Mouse (Mus musculus): ENCODE results near the gene Drd4. TPM values are rescaled to one million over a fixed set of nuclear protein-coding genes. Genes with fewer than 3 reads are reported as not detected.

The Drd4 gene
- polyA plus RNA-seq, 1 experiment = not detected

DNA sequence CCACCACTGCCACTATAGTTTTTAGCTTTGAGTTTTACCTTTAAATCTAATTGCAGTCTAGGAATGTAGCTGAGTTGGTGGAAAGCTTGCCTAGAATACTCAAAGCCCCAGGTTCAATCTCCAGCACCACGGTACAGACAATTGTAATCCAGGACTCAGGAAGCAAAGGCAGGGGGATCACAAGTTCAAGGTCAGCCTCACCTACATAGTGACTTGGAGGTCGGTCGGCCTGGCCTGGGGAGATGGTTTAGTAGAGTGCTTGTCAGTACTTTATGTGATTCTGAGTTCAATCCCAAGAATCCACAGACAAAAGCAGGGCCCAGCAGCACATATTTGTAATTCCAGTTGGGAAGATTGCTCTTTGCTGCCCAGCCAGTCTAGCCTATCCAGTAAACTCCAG, 3.8 kb upstream of the Drd4 start:
- Histone ChIP-seq H3K27ac (ENCODE audit: insufficient read depth, low read length) (no peak overlapping the region), H3K4me3 (ENCODE audit: insufficient read depth, low read length) (no peak overlapping the region), H3K4me1 (ENCODE audit: control insufficient read depth, insufficient read depth, low read length) (no peaks in the 10 kb centered on the region)
- TF ChIP-seq CTCF (IDR thresholded peaks at IDR 0.05; ENCODE audit: borderline replicate concordance, insufficient read depth, low read length) = no peak
- TF ChIP-seq POLR2A (IDR thresholded peaks at IDR 0.05; ENCODE audit: low read depth, low read length) = no peak

DNA sequence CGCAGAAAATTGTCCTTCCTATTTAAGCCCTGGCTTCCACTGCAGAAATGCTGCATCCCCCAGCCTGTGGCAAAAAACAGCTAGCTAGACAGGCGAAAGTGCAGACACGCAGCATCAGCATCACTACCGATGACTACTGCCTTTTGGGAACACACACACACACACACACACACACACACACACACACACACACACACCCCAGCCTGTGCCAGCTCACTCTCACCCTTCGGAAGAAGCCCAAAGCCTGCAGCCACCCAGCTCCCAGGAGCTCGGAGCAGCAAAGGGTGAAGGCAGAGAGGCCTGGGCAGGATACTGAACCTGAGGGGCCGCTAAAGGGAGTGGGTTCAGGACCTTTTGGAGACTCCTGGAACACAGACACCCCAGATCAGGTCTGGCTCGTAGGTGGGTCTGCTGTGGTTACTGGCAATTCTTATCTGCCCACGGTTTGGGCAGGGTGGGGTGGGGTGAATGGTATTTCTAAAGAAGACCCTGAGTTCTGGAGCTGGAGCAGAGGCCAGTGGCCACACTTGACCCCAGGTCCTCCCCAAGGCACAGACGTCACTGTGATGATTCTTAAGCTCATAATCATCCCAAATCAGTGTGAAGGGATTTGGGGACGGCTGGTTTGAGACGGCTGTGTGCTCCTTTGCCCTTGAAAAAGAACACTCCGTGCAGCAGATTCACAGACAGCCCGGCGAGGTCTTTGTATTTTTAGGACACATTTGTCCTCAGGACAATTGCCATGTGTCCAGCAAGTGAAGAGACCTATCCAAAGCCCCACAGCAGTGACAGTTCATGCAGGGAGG, 980 bp downstream of the Drd4 start:
- H3K27ac ChIP-seq (ENCODE audit: insufficient read depth, low read length) = no peak overlapping the region
- TF ChIP-seq CTCF (IDR thresholded peaks at IDR 0.05; ENCODE audit: borderline replicate concordance, insufficient read depth, low read length) (no peak), POLR2A (IDR thresholded peaks at IDR 0.05; ENCODE audit: low read depth, low read length) (no peak)
- peaks cover 2% of the 10 kb centered on the region; the same call in 1 of the 2 replicates for H3K4me1 ChIP-seq (ENCODE audit: control insufficient read depth, insufficient read depth, low read length)
- H3K4me3 ChIP-seq (ENCODE audit: insufficient read depth, low read length) = no peak overlapping the region

DNA sequence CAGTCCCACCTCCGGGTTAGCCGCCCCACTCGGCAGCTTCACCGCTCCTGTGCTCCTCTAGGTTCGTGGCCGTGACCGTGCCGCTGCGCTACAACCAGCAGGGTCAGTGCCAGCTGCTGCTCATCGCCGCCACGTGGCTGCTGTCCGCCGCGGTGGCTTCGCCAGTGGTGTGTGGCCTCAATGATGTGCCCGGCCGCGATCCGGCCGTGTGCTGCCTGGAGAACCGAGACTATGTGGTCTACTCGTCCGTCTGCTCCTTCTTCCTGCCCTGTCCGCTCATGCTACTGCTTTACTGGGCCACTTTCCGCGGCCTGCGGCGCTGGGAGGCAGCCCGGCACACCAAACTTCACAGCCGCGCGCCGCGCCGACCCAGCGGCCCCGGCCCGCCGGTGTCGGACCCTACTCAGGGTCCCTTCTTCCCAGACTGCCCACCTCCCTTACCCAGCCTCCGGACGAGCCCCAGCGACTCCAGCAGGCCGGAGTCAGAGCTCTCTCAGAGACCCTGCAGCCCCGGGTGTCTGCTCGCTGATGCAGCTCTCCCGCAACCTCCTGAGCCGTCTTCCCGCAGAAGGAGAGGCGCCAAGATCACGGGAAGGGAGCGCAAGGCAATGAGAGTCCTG, 2.2 kb downstream of the Drd4 start:
- H3K4me3 ChIP-seq (ENCODE audit: insufficient read depth, low read length) = no peak overlapping the region
- H3K4me1 ChIP-seq (ENCODE audit: control insufficient read depth, insufficient read depth, low read length) = peaks cover 2% of the 10 kb centered on the region; the same call in 1 of the 2 replicates
- no peak for TF ChIP-seq POLR2A (IDR thresholded peaks at IDR 0.05; ENCODE audit: low read depth, low read length)
- H3K27ac ChIP-seq (ENCODE audit: insufficient read depth, low read length) = no peak overlapping the region

DNA sequence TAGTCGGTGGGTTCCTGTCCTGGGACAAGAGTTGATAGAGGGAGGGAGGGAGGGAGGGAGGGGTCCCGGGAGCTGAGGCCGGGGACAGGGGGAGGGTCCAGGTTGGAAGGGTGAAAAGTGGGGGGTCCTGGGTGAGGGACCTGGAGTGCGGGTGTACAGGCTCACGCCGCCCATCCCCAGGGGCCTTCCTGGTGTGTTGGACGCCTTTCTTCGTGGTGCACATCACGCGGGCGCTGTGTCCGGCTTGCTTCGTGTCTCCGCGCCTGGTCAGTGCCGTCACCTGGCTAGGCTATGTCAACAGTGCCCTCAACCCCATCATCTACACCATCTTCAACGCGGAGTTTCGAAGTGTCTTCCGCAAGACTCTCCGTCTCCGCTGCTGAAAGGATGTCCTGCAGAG, 2.7 kb downstream of the Drd4 start:
- no peak overlapping the region for H3K27ac ChIP-seq (ENCODE audit: insufficient read depth, low read length)
- H3K4me3 ChIP-seq (ENCODE audit: insufficient read depth, low read length) = no peak overlapping the region
- H3K4me1 ChIP-seq (ENCODE audit: control insufficient read depth, insufficient read depth, low read length) = peaks cover 2% of the 10 kb centered on the region; the same call in 1 of the 2 replicates
- TF ChIP-seq CTCF (IDR thresholded peaks at IDR 0.05; ENCODE audit: borderline replicate concordance, insufficient read depth, low read length) (no peak), POLR2A (IDR thresholded peaks at IDR 0.05; ENCODE audit: low read depth, low read length) (no peak)

DNA sequence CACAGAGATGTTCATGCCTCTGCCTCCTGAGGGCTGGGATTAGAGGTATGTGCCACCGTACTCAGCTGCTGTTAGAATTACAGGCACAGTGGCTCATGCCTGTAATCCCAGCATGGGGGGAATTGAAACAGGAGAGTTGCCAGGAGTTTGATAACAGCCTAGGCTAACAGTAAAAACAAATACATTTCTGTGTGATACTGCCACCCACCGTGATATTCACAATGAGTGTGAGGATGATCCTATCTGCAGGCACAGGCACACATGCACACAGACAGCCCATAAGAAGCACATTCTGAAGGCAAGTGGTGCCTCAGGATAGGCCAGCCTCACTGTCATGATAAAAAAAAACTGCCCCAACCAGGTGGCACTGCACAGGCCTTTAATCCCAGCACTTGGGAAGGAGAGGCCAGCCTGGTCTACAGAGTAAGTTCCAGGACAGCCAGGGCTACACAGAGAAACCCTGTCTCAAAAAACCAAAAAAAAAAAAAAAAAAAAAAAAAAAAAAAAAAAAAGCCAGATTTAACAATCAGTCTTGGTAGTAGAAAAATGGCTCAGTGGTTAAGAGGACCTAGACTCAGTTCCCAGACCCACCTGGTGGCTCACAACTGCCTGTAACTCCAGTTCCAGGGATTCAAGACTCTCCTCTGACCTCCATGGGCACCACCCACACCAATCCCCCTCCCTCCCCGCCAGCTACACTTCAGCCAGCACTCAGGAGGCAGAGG, 6.3 kb downstream of the Drd4 start:
- Histone ChIP-seq H3K27ac (ENCODE audit: insufficient read depth, low read length) (no peak overlapping the region), H3K4me3 (ENCODE audit: insufficient read depth, low read length) (no peak overlapping the region), H3K4me1 (ENCODE audit: control insufficient read depth, insufficient read depth, low read length) (peaks cover 2% of the 10 kb centered on the region; the same call in 1 of the 2 replicates)
- no peak for TF ChIP-seq POLR2A (IDR thresholded peaks at IDR 0.05; ENCODE audit: low read depth, low read length)
- no peak for TF ChIP-seq CTCF (IDR thresholded peaks at IDR 0.05; ENCODE audit: borderline replicate concordance, insufficient read depth, low read length)

DNA sequence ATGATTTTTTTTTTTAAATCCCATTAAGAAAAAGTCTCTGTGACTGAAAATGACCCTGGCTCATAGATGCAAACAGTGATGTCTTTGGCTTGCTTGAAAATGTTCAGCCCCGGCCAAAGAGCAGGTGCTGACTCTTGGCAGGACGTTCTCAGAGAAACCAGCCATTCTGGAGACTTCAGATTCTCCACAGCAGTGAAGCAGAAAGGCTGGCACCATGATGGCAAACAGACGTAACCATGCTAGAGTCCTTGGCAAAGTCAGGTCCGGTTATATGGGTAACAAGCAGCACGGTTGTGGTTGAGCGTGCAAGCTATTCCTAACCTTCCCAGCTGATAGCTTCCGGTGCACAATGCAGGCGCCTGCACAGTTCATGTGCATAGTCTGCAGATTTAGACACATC, 7.4 kb downstream of the Drd4 start:
- Histone ChIP-seq H3K4me3 (ENCODE audit: insufficient read depth, low read length) (no peak overlapping the region), H3K4me1 (ENCODE audit: control insufficient read depth, insufficient read depth, low read length) (peaks cover 2% of the 10 kb centered on the region; the same call in 1 of the 2 replicates), H3K27ac (ENCODE audit: insufficient read depth, low read length) (no peak overlapping the region)
- TF ChIP-seq CTCF (IDR thresholded peaks at IDR 0.05; ENCODE audit: borderline replicate concordance, insufficient read depth, low read length) (no peak), POLR2A (IDR thresholded peaks at IDR 0.05; ENCODE audit: low read depth, low read length) (no peak)

DNA sequence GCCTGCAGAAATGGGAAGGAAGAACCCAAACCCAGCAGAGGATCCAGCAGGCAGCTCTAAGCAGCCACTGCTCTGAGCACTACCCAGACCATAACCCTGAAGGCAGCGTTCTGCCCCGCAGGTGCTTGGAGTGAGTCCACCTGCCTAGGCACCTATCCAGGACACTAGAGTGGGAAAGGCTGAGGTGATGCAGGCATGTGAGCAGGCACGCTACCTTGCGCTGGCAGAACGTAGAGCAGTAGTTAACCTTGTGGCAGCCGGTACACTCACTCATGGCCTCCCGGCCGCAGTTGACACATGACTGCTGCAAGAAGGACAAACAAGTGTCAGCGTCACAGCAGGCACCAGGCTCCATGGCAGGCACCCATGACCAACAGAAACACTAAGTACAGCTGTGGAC, 9.6 kb downstream of the Drd4 start:
- TF ChIP-seq CTCF (IDR thresholded peaks at IDR 0.05; ENCODE audit: borderline replicate concordance, insufficient read depth, low read length) = no peak
- TF ChIP-seq POLR2A (IDR thresholded peaks at IDR 0.05; ENCODE audit: low read depth, low read length) = no peak
- Histone ChIP-seq H3K4me1 (ENCODE audit: control insufficient read depth, insufficient read depth, low read length) (peaks cover 2% of the 10 kb centered on the region; the same call in 1 of the 2 replicates), H3K27ac (ENCODE audit: insufficient read depth, low read length) (no peak overlapping the region), H3K4me3 (ENCODE audit: insufficient read depth, low read length) (no peak overlapping the region)

DNA sequence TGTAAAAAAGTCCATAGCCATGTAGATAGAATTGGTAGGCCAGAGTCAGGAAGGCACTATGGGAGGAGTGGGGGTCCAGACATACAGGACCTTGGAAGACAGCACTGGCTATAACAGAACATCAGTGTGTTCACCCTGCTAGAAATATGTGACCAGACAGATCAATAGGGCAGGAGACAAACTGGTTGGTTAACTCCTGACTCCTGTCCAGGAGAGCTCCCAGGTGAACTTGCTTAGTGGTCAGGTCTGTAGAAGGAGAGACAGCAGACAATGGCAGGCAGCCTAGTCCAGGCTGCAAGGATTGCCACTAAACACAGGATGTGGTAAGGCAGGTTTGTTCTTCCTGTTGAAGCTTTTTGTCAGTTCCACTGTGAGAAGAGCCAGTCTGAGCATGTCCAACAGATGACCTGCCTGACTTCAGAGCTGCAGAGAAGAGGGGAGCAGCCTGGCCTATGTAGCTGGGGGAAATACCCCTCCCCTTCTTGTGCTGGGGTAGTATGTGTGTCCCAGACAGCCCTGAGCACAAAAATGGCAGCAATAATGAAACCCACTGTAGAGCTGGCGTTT, 11.0 kb downstream of the Drd4 start:
- no peaks in the 10 kb centered on the region for H3K4me1 ChIP-seq (ENCODE audit: control insufficient read depth, insufficient read depth, low read length)
- H3K27ac ChIP-seq (ENCODE audit: insufficient read depth, low read length) = no peak overlapping the region
- H3K4me3 ChIP-seq (ENCODE audit: insufficient read depth, low read length) = no peak overlapping the region
- TF ChIP-seq POLR2A (IDR thresholded peaks at IDR 0.05; ENCODE audit: low read depth, low read length) = no peak
- TF ChIP-seq CTCF (IDR thresholded peaks at IDR 0.05; ENCODE audit: borderline replicate concordance, insufficient read depth, low read length) = no peak

DNA sequence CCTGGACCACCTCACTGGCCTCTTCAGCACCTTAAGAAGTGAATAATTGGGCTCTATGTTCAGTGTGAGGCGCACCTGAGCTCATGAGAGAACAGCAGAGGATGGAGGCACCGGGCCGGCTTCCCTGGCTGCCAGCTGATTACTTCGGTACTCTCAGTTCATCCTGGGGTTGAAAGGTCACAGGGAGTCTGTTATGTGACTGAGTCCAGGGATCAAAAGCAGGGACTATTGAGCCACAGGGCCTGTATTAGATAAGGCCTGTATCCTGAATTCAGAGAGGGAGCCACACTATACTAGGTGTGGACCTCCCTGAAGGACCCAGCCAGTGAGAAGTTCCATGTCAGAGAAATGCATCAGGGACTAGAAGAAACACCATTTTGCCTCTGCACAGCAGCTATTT, 12.7 kb downstream of the Drd4 start:
- no peak overlapping the region for H3K27ac ChIP-seq (ENCODE audit: insufficient read depth, low read length)
- no peak overlapping the region for H3K4me3 ChIP-seq (ENCODE audit: insufficient read depth, low read length)
- TF ChIP-seq CTCF (IDR thresholded peaks at IDR 0.05; ENCODE audit: borderline replicate concordance, insufficient read depth, low read length) (no peak), POLR2A (IDR thresholded peaks at IDR 0.05; ENCODE audit: low read depth, low read length) (no peak)
- H3K4me1 ChIP-seq (ENCODE audit: control insufficient read depth, insufficient read depth, low read length) = no peaks in the 10 kb centered on the region
